ENCODE assay signal across 16 mouse cellular contexts in genomic region chr8:95712395-95712794, GRCm38 (mm10). TPM values are rescaled to one million over a fixed set of nuclear protein-coding genes. Genes with fewer than 3 reads are reported as not detected.
DNase-seq lines count a peak whose midpoint lies in the region.
"Had no signal": no experiment of that assay in that cellular context is flagged by ENCODE, and none has a peak within 500 bp of the region (broad histone marks: within the 10 kb centered on the region; RNA-seq: fewer than 3 reads in every experiment).

No protein-coding gene starts in this region.

- H3K27ac ChIP-seq in heart, embryonic 10.5 days: no peak overlapping the region
- H3K27ac ChIP-seq: forebrain, embryonic 10.5 days; heart, embryonic 13.5 days; hindbrain, embryonic 14.5 days; hindbrain, postnatal 0 days had no signal

- H3K9me3 ChIP-seq in heart, embryonic 10.5 days: no peaks in the 10 kb centered on the region
- H3K9me3 ChIP-seq: forebrain, embryonic 10.5 days; heart, embryonic 13.5 days had no signal

- H3K27me3 ChIP-seq in heart, embryonic 10.5 days (ENCODE audit: insufficient read depth, poor library complexity, severe bottlenecking): no peaks in the 10 kb centered on the region
- H3K27me3 ChIP-seq: heart, embryonic 13.5 days had no signal

- H3K36me3 ChIP-seq in heart, embryonic 10.5 days: peaks cover 71% of the 10 kb centered on the region

- WGBS in heart, embryonic 10.5 days: 79% methylated on average over 9 of the region's 9 CpGs

- H3K4me3 ChIP-seq in heart, embryonic 10.5 days: no peak overlapping the region
- H3K4me3 ChIP-seq: forebrain, embryonic 10.5 days; heart, embryonic 13.5 days had no signal

- DNase-seq in cerebellum, adult 9-11 months: peak; percentile 14
- DNase-seq in cerebellum, postnatal 14 days: no peak
- peak; percentile 71 for DNase-seq in heart, embryonic 10.5 days (ENCODE audit: low spot score)
- DNase-seq in heart, postnatal 4 days: no peak
- DNase-seq in right cerebral cortex, postnatal 10 days (ENCODE audit: low spot score in 2 of 2): peak; percentile 19 to 33
- DNase-seq in right cerebral cortex, postnatal 36 days (ENCODE audit: low spot score in 2 of 2): no peak
- DNase-seq: adrenal gland, adult 8-10 months; adrenal gland, postnatal 25 days; cerebellum, adult 8-10 months; gastrocnemius, postnatal 25 days; heart, adult 18-20 months; heart, postnatal 14 days had no signal

- peaks cover 57% of the 10 kb centered on the region for H3K4me1 ChIP-seq in heart, embryonic 10.5 days

RNA-seq across cellular contexts. Expression of gene Setd6, which starts 3.3 kb away (rescaled TPM):
- 24.5 and 30.2 TPM in 2 replicates for polyA plus RNA-seq in heart, embryonic 10.5 days (2016; fragmentation: Nextera tagmentation; extraction: Ambion mirVana)
- 10 to 100 TPM; 13.9 to 14.7 TPM for total RNA-seq in heart, postnatal 4 days (2021)

RNA-seq across cellular contexts. Expression of gene Ndrg4, which starts 35.6 kb away (rescaled TPM):
- 141 and 294 TPM in 2 replicates for polyA plus RNA-seq in heart, embryonic 10.5 days (2016; fragmentation: Nextera tagmentation; extraction: Ambion mirVana)
- 100 to 1,000 TPM; 324 to 340 TPM for total RNA-seq in heart, postnatal 4 days (2021)

Comparison
In these comparisons a context has a peak if more than half of its experiments do, and no peak if none do; other contexts are left out.
1. DNase-seq: peak in cerebellum, adult 9-11 months (single experiment), heart, embryonic 10.5 days (single experiment) and right cerebral cortex, postnatal 10 days (2 of 2); none in cerebellum, postnatal 14 days (0 of 2), heart, postnatal 4 days (single experiment) and right cerebral cortex, postnatal 36 days (0 of 2).